Mouse (Mus musculus) heart, postnatal 25 days (tissue): ENCODE results near the gene Ushbp1. TPM values are rescaled to one million over a fixed set of nuclear protein-coding genes. Genes with fewer than 3 reads are reported as not detected.

Source experiments
- DNase-seq: peaks from one replicate; pipeline ENCODE4 v3.0.0; 2022; ENCODE audit warnings: low spot score
- intact Hi-C: fragments of 180-260 bp; cut with DNase I; formaldehyde crosslinking; loops from one replicate; pipeline ENCODE4 v1.15.1; 2025
- total RNA-seq, 2 experiments: library from RNA; stranded (reverse); gene quantifications; 2 replicates each; pipeline ENCODE4 v1.2.3; 2021

The Ushbp1 gene
- total RNA-seq, 2 experiments from 2014 or later: 24.5 to 32.5 TPM

- intact Hi-C loops: no loop called here
- peak; percentile 93 for DNase-seq
These were observed 1.2 kb upstream of the Ushbp1 start, which contains the start of gene Babam1 for GRCm38 (mm10) chr8:71396639-71397305. TSS of gene Babam1 (plus strand) at chr8:71396861.

GRCm38 (mm10) chr8:71395071-71395470 lies 531 bp downstream of the Ushbp1 start:
- DNase-seq: no peak
- intact Hi-C loops: no loop called here

- DNase-seq: no peak
- intact Hi-C loops: no loop called here
These were observed 1.1 kb downstream of the Ushbp1 start for GRCm38 (mm10) chr8:71394481-71394880.

- no peak for DNase-seq
- intact Hi-C loops: no loop called here
These were observed 2.7 kb downstream of the Ushbp1 start for GRCm38 (mm10) chr8:71392871-71393270.

GRCm38 (mm10) chr8:71392391-71392790 lies 3.2 kb downstream of the Ushbp1 start:
- DNase-seq: no peak
- intact Hi-C loops: no loop called here

GRCm38 (mm10) chr8:71391696-71392095 lies 3.9 kb downstream of the Ushbp1 start:
- DNase-seq: no peak
- intact Hi-C loops: no loop called here

GRCm38 (mm10) chr8:71388267-71388666 lies 7.3 kb downstream of the Ushbp1 start:
- DNase-seq: no peak
- intact Hi-C loops: no loop called here

GRCm38 (mm10) chr8:71385212-71385835 lies 10.3 kb downstream of the Ushbp1 start:
- no peak for DNase-seq
- intact Hi-C loops: no loop called here

- intact Hi-C loops: no loop called here
- DNase-seq: no peak
These were observed 11.7 kb downstream of the Ushbp1 start for GRCm38 (mm10) chr8:71383860-71384259.

- no peak for DNase-seq
- intact Hi-C loops: no loop called here
These were observed 12.2 kb downstream of the Ushbp1 start for GRCm38 (mm10) chr8:71383396-71383795.

- intact Hi-C loops: no loop called here
- no peak for DNase-seq
These were observed 13.3 kb downstream of the Ushbp1 start for GRCm38 (mm10) chr8:71381971-71382961.

- intact Hi-C loops: no loop called here
- peak; percentile 79 for DNase-seq
These were observed 14.1 kb downstream of the Ushbp1 start, which contains the start of gene Nr2f6 for GRCm38 (mm10) chr8:71381421-71381970. TSS of gene Nr2f6 (minus strand) at chr8:71381960.

- intact Hi-C loops: no loop called here
- no peak for DNase-seq
These were observed 15.1 kb downstream of the Ushbp1 start for GRCm38 (mm10) chr8:71380178-71381171.

GRCm38 (mm10) chr8:71379512-71380075 lies 16.0 kb downstream of the Ushbp1 start:
- intact Hi-C loops: loop anchor here (1.0 to 2.0 kb wide), 2 partner anchors 23 to 83 kb away; no protein-coding TSS in a partner anchor
- DNase-seq: no peak

- intact Hi-C loops: loop anchor here (1.0 to 2.0 kb wide), 2 partner anchors 24 to 83 kb away; no protein-coding TSS in a partner anchor
These were observed 16.6 kb downstream of the Ushbp1 start for GRCm38 (mm10) chr8:71379008-71379407.

GRCm38 (mm10) chr8:71376423-71377030 lies 19.1 kb downstream of the Ushbp1 start:
- no peak for DNase-seq
- intact Hi-C loops: no loop called here

More at GRCm38 (mm10) chr8:71379008-71379407, 16.6 kb downstream of the Ushbp1 start:
- DNase-seq: no peak

- intact Hi-C loops: no loop called here
- no peak for DNase-seq
These were observed 19.8 kb downstream of the Ushbp1 start for GRCm38 (mm10) chr8:71375581-71376422.
